Mouse (Mus musculus) A20 (cell line): ENCODE results near the gene Csdc2.

ENCODE experiments used
- DNase-seq: peaks from one replicate; pipeline ENCODE4 v3.0.0-alpha.2; 2011; ENCODE audit warnings: low read depth, low spot score

Csdc2 gene

DNA sequence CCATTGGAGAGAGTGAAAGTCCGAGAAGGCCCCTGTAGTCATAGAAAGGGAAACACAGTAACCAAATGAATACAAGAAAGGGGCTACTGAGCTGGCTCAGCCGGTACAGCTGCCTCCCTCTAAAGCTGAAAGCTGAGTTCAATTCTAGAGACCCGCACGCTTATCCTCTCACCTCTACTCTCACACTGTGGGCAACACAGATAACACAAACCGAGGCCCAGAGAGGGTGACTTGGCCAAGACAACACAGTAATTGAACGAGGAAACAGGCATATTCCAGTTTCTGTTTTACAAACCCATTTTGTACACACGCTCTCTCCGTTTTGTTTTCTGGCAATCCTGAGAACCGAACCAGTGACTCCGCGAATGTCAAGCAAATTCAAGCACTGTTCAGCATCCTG, 11.6 kb upstream of the Csdc2 start:
- DNase-seq: no peak

DNA sequence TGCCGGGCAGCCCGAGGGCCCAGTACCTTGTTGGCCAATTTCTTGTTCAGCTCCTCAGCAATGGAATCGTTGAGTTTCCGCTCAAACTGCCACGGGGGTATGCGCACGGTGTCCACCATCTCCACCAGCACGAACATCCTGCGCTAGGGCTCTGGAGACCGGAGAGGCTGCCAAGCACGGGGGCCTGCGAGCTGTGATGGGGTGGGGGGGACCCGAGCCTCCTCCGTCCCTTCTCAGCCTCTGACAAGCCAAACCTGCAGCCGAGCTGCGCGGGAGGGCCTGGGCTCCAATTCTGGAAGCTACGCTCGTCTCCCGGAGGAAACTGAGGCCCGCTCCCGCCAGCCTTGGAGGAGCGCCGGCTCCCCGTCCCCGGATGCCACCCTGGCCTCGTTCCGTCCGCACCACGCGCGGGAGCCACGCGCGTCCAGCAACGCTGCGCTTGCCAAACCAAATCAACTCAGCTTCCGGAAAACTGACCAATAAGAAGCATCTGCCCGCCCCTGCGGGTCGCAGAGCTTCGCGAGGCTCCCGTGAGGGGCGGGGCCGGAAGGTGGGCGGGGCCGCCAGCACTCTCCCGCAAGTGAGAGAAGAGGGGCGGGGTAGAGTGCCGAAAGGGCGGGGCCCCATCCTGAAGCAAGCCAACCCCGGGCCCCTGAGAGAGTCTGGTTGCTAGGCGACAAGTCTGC, 10.7 kb upstream of the Csdc2 start, which contains the start of gene Polr3h:
Gene Polr3h (minus strand): TSS at position 481 of the 686 bp plus-strand sequence.
- DNase-seq: peak; percentile 99

DNA sequence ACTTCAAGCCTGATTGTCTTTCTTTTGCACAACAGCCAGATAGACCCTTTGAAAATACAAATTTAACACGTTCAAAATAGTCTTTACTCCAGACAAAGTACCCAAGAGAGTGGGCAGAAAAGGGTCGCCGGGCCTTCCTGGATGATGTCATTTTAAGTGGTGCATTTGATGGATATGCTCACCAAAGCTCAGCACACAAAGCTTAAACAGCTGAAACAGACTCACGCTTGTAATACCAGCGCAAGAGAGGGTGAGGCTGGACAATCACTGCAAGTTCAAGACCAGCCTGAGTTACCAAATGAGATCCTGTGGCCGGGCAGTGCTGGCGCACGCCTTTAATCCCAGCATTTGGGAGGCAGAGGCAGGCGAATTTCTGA, 10.1 kb upstream of the Csdc2 start:
- DNase-seq: no peak

DNA sequence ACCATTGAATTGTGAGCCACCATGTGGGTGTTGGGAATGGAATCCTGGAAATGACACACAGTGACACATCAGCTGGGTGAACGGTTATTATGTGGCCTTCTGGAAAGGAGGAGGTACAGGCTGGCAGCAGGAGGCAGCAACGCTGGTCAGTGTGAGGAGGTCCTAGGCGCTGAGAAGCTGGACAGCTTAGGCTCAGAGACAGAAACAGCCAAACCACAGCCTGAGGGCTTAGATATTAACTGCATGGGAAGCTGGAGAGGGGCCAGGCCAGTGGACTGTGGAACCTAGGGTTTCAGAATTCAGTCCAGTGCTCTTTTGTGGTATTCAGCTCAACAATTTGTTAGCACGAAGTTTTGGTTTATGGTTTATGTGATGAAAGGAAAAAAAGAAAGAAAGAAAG, 8.8 kb upstream of the Csdc2 start:
- peak; percentile 32 for DNase-seq

DNA sequence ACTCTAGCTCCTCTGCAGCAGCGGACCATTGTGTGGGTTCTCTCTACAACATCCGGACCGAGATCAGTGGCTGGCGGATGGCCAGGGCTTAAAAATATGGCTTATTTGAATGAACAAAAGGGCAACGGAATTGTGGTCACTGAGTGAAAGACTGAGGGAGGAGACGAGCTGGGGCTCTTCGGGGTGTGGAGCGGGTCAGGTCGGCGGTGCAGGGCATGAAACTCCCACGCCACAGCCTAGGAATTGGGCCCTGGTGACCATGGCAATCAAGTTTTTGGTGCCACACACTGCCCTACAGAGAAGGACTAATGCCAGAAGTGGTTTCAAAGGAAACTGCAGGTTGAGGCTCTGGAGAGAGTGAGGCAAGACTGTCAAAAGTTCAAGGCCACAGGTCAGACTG, 8.3 kb upstream of the Csdc2 start:
- DNase-seq: peak; percentile 81

DNA sequence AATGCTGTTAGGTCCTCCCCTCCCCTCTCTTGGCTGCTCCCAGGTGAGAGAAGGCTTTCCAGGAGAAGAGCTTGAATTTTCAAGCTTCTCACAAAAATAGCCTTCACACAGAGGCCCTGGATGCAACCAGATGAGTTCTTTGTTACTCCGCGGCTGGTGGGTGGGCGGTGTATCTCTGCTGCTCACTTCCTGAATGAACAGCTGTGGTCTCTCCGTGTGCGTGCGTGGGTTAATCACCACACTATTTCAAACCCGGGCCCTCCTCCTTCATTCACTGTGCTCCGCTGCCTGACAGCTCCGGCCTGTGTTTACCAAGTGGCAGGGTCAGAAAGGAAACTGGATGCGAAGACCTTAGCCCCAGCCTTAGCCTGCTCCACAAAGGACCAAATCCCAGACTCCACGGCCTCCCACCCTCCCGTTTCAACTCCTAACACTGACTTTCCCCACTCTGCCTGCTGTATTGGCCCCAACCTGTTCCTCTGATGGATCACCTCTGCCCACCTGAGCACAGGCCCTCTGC, 3.5 kb upstream of the Csdc2 start:
- peak; percentile 44 for DNase-seq

DNA sequence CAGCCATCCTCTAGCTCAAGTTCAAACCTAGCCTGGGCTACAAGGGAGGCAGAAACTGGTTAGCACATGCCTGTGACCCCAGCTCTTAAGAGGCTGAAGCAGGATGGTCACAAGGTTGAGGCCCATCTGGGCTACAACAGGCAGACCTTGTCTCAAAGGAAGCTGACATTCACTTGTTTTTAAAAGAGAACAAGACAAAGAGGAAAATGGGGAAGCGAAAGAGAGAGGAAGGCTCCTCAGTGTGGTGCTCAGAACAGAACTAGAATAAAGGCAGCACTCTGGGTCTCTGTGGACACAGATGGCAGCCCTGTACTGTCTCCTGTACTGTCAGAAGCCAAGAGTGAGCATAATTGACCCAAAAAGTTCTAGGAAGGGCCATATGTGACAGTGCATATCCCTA, 2.6 kb upstream of the Csdc2 start:
- DNase-seq: peak; percentile 86

DNA sequence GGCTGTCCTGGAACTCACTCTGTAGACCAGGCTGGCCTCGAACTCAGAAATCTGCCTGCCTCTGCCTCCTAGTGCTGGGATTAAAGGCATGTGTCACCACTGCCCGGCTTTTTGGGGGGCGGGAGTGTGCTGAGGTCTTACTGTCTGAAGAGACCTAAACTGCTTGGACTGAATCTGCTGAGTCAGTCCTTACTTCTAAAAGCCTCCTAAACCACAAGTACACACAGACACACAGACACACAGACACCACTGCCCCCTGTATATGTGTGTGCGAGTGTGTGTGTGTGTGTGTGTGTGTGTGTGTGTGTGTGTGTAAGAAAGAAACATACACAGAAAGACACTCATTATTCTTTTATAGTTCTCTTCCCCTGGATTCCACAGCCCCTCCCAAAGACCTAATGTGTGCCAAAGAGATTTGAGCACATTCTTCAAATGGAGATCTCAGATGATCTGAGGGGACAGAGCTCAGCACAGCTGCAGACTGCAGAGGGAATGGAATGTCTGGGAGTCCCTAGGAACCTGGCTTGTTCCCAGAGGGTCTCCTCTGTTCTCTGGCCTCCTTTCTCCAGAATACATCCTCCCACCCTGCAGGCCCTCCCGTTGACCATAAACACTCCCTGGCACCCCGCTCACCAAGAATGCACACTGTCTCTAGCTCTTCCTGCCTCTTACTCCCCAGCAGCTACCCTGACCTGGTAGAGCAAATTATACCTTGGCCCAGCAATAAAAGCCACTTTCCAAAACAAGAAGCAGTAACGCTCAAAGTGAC, 506 bp upstream of the Csdc2 start:
- no peak for DNase-seq

DNA sequence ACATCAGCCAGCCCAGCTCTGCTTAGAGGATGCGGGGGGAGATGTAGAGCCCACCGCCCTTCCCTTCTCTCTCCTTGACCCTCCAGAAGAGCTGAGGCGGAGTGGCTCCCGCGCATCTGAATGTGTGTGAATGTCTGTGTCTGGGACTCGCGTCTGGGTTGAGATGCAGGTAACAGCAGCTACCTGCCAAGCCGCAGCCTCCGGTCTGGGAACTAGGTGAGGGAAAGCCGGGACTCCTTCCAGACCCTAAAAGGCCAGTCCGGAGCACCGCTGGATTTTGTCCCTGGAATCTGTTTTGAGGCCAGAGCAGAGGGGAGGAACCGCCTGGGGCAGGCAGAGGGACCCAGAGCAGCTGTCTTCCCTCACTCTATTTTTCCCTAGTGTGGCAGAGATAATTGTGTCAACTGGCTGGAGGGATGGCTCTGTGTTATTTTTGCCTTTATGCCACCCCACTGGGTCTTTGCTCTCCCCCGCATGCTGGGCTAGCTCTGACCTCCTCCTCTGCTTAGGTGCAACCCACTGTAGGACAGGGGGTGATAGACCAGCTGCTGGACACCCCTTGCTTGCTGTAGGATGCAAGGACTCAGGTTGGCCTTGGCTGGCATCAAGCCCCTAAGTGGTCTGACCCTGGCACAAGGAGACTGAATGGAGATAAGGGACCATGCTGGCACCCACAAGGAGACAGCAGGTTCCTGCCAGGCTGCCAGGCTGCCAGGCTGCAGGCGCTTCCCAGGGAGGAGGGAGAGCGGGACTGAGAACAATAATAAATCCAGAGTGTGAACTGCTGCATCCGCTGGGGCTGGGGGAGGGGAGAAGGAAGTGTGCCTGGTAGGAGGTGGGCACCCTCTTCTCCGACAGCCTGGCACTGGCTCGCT, 776 bp downstream of the Csdc2 start:
- DNase-seq: no peak

DNA sequence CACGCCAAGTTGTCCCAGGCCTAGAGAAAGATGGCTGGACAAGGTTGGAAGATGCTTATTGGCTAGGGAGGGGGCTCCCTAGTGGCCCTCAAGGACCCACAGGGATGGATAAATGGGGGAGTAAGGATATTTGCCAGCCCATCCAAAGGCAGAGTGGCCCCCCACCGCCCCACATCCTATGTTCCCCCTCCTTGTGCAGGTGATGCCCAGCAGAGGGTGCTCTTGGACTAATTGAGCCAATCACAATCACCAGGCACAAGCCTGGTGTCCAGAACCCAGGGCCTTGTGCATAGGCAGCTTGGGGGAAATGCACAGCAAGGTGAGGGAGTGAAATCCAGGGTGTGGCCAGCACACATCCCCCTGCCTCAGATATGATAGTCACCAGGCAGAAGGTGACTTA, 1.7 kb downstream of the Csdc2 start:
- DNase-seq: peak; percentile 59

DNA sequence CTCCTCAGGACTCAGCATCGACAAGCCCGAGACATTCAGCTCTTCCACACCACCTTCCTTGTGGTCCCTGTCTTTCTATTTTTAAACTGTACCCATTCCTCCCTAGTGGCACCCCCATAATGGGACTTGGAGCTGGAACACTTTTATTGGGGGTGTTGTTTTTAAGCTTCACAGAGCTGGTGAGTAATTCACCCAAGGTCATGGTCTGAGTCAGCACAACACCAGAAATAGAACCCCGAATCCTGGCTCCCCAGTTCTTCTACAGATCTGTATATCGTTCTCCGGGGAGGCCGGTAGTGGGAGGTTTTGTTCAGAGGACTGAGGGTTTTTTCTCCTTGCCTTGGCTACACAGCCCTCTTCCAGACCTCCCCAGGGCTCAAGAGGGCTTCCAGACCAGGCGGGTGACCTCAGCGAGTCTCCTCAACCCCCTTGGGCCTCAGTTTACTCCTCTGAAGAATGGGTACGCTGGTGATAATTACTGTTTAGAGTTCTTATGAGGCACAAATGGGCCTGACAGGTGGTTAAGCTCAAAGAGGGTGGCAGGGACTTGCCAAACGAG, 2.7 kb downstream of the Csdc2 start:
- no peak for DNase-seq

DNA sequence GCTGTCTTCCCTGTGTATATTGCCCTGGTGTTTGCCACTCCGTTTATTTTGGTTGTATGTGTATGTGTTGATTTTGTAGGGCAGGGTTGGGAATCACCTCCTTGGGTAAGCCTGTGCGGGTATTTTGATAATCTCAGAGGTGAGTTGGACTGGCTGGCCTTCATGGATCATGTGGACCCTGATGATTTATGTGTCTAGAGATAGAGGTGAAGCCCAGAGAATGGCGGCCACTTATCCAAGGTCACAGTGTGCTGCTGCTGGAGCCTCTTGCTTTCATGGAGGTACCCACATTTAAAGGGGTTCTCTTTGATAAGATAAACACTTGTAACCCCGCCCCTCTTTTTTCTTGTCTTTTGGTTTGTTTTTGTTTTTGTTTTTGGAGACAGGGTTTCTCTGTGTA, 3.2 kb downstream of the Csdc2 start:
- no peak for DNase-seq

DNA sequence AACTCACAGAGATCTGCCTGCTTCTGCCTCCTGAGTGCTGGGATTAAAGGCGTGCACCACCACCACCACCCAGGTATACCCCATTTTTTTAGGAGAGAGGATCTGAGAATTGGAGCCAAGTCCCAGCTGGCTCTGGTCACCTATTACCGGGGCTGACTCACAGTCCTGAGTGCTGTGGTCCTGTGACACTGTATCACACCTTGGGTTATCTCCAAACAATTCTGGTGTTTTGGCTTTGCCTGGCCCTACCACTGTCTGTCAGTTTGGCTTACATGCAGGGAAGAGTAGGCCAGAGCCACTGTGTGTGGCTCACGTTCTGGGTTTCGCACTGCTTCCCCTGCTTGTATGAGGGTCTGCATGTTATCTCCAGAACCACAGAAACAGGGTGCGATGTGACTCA, 3.7 kb downstream of the Csdc2 start:
- no peak for DNase-seq

DNA sequence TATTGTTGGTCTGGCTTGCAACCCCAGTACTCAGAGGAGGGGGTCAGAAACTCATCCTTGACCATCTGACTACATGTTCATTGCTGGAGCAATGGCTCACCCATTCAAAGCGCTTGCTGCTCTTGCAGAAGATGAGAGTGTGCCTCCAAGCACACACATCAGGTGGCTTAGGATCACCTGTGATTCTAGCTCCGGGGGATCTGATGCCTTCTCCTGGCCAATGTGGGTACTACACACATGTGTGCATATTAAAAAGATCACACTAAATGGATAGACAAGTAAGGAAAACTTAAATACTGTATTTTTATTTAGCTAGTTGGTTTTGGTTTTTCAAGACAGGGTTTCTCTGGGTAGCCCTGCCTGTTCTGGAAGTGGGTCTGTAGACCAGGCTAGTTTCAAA, 4.5 kb downstream of the Csdc2 start:
- DNase-seq: peak; percentile 32

DNA sequence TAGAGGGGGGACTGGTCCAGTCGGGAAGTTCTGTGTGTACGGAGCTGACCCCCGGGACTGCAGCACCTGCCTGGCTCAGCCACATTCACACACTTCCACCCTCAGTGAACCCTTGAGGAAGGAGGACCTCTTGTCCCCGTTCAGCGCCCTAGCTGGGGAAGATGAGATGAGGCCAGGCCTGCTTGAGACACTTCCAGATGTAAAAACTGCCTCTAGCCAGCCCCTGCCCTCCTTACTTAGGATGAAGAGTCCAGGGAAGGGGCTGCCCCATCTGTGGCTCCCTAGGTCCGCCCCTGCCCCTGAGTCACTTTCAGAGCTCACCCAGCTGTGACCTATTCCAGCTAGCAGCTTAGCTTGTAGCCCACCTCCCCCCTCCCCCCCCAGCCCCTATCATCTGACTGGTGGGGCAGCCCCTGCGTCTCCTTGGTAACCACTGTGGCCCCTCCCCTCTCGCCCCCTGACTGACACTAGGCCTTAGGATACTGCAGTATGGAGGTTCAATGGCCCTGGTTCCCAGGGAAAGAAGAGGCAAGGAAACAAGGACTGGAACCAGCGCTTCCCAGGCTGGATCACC, 6.7 kb downstream of the Csdc2 start:
- peak; percentile 29 for DNase-seq

DNA sequence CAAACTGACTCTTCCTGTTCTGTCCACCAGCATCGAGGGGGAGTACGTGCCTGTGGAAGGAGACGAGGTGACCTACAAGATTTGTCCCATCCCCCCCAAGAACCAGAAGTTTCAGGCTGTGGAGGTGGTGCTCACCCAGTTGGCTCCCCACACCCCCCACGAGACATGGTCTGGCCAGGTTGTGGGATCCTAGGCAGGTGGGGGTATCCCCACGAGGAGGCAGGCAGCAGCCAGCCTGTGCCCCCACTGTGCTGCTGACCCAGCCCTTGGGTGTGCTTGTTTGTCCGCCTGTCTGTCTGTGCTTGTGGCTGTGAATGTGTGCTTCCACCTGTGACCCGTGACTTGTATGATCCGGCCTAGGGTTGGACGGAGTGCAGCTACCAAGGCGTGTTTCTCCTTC, 12.5 kb downstream of the Csdc2 start:
- DNase-seq: no peak

DNA sequence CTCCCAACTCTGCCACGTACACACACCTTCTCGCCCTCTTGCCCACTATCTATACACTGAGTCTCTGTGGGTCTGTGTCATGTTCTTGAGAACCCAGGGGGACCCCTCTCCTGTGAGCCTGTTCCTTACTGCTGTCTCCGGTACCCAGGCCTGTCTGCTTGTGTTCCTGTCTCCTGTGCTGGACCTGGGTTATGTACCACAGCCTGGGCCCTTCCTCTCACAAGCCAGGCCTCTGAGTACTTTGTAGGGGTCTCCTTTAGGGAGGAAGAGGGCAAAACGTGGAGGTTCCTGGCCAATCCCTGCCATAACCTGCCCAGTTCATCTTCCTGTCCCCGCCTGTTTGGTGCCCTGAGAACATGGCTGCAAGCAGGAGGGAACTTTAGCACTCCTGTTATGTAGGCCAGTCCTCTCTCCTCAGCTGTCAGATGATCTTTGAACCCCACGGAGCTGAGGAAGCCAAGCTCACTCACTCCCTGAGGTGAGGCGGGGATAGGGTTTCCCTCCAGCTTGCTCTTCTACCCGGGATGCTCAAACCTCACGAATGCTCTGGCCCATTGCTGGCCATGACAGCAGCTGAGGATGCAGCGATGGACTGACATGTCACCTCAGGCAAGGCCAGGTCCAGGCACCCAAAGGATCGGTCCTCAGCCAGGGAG, 13.0 kb downstream of the Csdc2 start:
- DNase-seq: no peak

DNA sequence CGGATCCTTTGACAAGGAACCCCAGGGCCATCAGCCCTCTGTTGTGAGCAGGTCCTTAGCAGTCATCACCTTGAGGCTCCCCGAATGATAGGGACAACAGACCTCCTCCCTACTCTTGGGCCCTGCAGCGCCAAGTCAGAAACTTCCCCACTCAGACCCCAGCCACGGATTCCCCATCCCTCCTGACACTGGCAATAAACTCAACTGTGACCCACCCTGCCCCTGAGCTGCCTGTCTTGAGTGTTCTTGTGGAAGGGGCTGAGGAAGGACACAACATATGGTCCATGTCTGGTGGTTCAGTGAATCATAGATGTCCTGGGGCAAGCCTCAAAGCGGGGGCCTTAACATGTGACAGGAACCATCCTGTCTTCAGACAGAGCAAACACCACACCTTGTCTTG, 14.2 kb downstream of the Csdc2 start:
- no peak for DNase-seq

DNA sequence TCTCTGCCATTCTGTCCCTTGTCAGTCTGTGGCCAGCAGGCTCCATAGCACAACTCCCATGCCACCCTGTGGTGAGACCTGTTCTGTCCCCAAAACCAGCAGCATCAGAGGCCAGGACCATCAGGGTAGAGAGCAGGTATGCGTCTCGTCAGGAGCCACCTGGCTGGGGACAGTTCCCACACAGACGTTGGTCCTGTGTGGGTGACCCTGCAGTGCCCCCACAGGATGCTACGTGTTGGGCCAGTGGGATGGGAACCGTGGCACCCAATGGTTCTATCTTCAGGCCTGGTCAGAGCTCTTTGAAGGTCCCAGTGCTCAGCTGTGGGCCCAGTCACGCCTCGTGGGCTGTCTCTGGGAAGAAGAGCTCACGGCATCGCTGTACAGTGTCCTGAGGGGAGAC, 14.6 kb downstream of the Csdc2 start:
- no peak for DNase-seq

DNA sequence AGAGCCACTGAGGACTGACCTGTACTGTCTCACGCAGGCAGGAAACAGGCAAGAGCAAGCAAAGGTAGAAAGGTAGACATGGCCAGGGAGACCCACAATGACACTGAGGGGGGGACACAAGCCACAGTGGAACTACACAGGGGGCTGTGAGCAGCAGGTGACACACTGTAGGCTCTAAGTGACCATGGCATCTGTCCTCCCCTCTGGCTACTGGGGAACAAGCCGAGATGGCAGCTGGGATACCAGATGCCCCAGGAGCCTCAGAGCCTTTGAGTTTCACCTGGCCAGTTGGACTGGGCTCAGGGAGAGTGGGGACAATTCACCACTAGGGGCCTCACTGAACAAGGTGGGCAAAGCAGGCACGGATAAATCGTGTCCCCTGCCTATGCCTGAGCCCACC, 15.8 kb downstream of the Csdc2 start:
- DNase-seq: no peak

DNA sequence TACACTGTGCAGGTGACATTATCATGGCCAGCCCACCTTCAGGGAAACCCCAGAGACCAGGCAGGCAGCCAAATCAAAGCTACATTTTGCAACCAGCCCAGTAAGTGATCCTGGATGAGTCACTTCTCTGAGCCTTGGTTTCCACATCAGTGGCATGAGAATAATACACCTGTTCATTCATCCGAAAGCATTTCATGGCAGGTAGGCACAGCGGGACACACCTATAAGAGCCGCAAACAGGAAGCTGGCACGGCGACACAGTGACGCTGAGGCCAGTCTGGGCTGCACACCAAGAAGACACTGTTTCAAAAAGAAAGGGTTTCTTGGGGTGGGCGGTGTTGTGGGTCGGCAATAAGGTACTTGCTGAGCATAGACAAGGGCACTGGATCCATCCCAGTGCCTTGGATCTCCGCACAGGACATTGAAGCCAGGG, 17.6 kb downstream of the Csdc2 start:
- no peak for DNase-seq
